Mouse (Mus musculus) c-Kit-negative CD71-positive TER-119-positive erythroid progenitor cells, embryonic 14.5 days (primary cell): Measurements from ENCODE around the gene Hist1h2ab.
"Not testable (repeated sequence)": the region's sequence is repeated elsewhere in the genome, so short reads cannot be mapped to it uniquely, and the experiment has no call there.

Experiments used
- DNase-seq: peaks from one replicate; pipeline ENCODE4 v3.0.0-alpha.2; 2013; ENCODE audit warnings: low read depth, low spot score

The Hist1h2ab gene

DNA sequence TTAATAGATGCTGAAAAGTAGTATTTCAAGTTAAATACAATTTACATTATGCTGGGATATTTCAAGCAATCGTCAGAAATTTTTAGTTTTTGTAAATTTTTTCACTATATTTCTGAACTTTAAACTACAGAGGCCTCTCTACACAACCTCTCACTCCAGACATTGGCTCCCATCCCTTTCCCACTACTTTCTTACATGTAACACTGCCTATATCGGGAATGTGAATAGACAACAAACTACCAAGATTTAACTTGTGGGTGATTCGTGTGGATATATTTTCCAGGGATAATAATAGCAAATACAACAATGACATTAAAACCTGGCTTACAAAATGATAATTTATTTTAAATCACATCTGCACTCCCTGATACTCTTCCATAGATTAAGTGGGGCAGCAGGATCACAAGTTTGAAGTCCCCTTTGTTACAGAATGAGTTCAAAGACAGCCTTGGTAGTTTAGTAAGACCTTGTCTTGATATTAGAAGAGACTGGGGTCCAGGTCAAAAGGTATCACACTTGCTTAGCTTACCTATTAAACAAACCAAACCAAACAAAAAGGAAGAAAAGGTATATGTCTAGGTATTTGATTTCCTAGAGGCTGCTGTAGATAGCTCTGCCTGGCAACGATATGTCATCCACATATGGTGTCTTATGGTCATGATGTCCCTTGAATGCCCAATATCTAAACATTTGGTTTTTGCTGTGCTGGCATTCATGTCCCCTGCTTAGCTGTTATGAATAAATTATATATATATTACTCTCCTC lies 2.6 kb downstream of the Hist1h2ab start:
- peak; percentile 40 for DNase-seq

DNA sequence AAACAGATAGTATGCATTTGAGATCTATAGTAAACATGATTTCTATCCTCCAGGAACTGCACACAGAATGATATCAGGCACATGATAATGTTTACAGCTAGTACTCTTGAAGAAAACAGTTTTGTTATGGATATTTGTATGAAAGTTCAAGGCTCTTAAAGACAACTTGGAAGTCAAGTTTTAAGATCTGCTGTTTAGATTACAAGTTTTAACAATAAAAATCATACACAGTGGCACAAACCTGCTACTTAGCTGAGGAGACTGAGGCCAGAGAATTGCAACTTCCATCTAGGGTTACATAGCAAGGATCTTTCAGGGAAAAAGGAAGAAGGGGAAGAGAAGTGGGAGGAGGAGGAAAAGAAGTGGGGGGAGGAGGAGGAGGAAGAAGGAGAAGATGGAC lies 4.1 kb downstream of the Hist1h2ab start:
- no peak for DNase-seq

DNA sequence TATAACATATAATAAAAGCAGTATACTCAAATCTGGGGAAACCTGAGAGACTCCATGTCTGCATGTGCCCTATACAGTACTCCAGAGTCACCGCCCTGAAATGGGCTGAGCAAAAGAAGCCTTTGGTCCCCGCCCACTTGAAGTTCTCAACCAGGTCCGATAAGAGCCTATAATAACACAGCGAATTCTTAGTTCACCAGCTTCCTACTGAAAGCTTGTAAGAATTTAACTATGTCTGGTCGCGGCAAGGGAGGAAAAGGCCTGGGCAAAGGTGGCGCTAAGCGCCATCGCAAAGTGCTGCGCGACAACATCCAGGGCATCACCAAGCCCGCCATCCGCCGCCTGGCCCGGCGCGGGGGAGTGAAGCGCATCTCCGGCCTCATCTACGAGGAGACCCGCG lies 5.9 kb downstream of the Hist1h2ab start, which contains the start of gene Hist1h4b:
Gene Hist1h4b, plus strand, starts transcription at position 224 of the 400 bp plus-strand sequence.
- DNase-seq, result peak; percentile 97

DNA sequence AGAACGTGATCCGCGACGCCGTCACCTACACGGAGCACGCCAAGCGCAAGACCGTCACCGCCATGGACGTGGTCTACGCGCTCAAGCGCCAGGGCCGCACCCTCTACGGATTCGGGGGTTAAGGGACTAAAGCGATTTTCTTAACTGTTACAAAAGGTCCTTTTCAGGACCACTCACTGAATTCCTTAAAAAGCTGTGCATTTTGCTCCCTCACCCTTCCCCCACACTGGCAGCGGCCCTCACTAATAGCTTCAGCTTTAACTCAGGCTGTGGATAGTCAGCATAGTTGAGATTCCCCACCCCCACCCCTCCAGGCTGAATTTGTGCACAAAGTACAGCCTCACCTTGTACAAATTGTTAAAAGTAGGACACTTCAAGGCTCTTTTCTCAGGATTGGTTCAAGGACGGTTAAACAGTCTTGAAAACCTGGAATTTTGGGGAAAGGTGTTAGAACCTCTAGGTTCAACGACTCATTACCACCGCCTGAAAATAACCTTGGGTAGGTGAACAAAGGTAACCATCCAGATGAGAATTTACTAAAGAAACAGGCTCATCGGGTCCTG lies 6.4 kb downstream of the Hist1h2ab start:
- peak; percentile 62 for DNase-seq

DNA sequence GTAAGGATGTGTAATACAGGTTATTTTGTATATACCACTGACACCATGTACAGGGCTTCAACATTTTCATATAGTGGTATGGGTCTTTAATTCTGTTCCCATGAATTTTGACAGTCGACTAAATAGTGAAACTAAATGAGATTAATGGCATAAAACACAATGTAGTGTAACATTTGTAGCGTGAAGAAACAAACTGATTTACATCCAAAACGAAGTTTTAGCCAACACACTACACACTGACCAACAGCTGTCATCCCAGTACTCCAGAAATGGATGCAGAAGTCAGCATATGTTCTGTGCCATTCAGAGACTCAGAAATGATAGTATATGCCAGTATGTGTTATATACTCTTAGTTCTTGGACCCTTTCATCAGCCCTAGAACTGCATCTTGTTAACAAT lies 7.0 kb downstream of the Hist1h2ab start:
- DNase-seq, result no peak

DNA sequence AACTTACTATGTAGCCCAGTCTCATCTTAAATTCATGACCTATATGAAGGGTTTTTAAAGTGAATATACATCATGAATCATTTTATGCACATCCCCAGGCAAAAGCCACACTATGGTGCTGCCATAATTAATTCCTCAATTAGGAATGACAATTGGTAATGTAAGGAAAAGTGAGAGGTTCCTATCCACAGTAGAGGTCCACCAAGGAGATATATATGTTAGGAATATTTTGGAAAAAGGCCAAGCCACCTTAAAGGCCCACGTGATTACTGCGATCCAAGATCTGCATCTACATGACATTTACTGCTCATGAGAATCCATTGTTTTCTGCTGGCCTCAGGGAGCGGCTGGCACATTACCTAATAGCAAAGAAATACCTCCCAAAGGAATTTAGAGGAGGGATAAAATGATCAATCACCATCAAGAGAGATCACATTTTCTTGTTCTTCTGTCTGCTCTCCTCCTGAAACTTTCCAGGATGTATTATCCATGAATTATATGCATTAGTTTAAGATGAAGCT lies 8.4 kb downstream of the Hist1h2ab start:
- no peak for DNase-seq

DNA sequence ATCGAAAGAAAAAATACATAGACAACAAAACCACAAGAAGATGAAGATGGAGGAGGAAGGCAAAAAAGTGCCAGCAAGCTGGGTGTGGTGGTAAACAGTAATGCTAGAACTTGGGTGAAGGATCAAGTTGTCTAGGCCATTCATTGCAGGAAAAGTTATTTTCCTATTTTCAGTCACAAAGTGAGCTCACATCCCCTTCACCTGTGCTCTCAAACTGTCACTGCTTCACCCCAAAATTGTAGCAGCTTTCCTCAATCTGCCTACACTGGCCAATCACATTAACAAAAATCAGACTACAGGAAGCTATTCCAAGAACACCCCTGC lies 9.0 kb downstream of the Hist1h2ab start:
- DNase-seq, result no peak

DNA sequence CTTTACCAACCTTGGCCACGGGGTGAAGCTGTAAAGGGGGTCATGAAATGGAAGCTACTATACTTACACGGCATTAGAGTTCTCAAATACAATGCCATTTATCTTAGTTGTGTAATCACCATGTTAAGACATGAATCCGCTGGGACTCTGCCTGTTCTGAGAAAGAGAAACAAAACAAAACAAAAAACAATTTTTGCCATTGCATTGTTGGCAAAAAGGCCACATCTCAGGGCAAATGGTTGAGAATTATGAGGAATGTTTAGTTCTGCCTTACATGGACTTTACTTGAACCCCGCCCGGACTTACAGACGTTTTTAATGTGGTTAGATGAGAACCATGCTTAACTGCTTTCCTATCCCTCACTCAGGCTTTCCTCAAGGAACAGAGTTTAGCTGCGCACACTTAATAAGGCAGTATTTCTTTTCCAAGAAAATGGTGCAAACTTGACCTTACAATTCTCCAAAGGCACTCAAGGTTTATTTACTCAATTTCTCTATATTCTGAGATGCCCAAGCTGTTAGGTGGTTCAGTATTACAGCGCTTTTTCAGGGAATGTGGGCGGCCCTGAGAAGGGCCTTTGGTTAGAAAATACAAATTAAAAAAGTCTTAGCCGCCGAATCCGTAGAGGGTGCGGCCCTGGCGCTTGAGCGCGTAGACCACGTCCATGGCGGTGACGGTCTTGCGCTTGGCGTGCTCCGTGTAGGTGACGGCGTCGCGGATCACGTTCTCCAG lies 9.5 kb downstream of the Hist1h2ab start:
- peak; percentile 50 for DNase-seq

DNA sequence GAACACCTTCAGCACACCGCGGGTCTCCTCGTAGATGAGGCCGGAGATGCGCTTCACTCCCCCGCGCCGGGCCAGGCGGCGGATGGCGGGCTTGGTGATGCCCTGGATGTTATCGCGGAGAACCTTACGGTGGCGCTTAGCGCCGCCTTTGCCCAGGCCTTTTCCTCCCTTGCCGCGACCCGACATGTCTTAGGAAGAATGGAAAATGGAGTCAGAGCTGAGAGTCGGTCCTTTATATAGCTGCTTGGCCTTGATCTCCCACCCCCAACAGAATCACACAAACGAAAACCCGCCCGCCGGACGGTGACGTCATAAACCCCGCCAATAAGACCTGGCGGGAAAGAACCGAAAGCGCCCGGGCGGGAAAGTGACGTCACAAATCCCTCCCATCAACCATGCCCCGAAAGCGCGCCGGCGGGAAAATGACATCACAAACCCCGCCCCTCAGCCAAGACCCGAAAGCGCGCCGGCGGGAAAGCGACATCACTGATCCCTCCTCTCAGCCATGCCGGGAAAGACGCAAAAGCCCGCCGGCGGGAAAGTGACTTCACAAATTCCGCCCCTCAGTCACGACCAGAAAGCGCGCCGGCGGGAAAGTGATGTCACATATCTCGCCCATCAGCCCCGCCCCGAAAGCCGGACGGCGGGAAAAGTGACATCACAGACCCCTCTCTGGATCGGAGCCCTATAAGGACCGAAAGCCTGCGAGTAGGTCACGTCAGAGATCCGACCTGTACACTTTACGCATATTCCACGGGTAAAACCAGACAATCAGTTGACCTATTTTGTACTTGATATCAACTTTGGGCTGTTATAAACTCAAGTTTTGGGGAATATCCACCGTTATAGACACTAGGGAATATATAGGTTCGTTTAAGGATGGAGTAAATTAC lies 10.3 kb downstream of the Hist1h2ab start, which contains the start of gene Hist1h4a:
Gene Hist1h4a, minus strand, starts transcription at position 259 of the 893 bp plus-strand sequence.
- DNase-seq, result peak; percentile 99

DNA sequence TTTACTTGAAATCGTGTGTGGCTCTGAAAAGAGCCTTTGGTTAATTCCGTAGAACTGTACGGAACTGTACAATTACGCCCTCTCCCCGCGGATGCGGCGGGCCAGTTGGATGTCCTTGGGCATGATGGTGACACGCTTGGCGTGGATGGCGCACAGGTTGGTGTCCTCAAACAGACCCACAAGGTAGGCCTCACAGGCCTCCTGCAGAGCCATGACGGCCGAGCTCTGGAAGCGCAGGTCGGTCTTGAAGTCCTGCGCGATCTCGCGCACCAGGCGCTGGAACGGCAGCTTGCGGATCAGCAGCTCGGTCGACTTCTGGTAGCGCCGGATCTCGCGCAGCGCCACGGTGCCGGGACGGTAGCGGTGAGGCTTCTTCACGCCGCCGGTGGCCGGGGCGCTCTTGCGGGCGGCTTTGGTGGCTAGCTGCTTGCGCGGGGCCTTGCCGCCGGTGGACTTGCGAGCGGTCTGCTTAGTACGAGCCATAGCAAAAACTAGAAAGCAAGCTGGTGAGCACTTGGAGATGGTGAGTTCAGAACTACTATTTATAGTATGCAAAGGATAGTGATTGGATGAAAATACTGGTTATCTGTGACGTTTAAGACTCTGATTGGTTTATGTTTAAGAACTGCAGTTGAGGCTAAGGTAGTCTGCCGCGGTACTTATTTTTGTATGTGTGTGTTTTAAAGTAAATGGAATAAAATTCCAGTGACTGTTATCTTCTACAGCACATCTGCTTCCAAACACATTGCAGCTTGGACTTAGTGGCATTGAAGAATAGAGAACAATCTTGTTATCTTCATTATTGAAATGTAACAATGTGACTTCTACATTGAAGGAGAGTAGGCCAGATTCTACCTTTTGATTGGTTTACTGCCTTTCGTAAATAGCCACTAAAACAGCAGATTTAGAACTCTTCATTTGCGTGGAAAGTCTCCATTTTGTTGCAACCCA lies 11.2 kb downstream of the Hist1h2ab start, which contains the start of gene Hist1h3a:
Gene Hist1h3a, minus strand, starts transcription at position 516 of the 951 bp plus-strand sequence.
- peak; percentile 86 for DNase-seq

DNA sequence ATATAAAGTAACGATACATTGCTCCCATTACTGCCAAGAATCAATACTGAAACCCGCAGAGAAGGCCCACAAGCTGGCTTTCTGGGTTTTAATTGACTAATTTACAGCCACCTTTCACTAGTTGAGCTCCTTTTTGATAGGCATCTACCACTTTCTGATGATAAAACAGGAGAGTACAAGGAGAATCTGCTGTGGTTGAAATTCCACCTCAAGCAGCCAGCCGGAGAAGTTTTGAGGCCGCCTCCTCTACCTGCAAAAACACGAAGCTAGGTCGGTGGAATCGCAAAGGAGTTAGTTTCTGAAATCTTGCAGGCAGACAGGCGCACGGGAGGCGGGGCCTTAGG lies 12.3 kb downstream of the Hist1h2ab start:
- DNase-seq, result no peak

DNA sequence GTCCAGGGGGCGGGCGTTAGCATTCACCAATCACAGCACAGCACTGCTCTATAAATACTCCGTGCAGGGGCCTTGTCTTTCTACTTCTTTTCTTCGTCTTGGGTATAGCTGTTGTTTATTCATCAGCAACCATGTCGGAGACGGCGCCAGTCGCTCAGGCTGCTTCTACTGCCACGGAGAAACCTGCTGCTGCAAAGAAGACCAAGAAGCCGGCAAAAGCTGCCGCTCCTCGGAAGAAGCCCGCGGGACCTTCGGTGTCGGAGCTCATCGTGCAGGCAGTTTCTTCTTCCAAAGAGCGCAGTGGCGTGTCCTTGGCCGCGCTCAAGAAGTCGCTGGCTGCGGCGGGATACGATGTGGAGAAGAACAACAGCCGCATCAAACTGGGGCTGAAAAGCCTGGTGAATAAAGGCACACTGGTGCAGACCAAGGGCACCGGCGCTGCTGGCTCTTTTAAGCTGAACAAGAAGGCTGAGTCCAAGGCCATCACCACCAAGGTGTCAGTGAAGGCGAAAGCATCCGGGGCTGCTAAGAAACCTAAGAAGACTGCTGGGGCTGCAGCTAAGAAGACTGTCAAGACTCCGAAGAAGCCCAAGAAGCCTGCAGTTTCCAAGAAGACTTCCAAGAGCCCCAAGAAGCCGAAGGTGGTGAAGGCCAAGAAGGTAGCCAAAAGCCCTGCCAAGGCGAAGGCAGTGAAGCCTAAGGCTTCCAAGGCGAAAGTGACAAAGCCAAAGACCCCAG lies 12.8 kb downstream of the Hist1h2ab start, which contains the start of gene Hist1h1a:
Gene Hist1h1a, plus strand, starts transcription at position 81 of the 738 bp plus-strand sequence.
- DNase-seq, result peak; percentile 92

DNA sequence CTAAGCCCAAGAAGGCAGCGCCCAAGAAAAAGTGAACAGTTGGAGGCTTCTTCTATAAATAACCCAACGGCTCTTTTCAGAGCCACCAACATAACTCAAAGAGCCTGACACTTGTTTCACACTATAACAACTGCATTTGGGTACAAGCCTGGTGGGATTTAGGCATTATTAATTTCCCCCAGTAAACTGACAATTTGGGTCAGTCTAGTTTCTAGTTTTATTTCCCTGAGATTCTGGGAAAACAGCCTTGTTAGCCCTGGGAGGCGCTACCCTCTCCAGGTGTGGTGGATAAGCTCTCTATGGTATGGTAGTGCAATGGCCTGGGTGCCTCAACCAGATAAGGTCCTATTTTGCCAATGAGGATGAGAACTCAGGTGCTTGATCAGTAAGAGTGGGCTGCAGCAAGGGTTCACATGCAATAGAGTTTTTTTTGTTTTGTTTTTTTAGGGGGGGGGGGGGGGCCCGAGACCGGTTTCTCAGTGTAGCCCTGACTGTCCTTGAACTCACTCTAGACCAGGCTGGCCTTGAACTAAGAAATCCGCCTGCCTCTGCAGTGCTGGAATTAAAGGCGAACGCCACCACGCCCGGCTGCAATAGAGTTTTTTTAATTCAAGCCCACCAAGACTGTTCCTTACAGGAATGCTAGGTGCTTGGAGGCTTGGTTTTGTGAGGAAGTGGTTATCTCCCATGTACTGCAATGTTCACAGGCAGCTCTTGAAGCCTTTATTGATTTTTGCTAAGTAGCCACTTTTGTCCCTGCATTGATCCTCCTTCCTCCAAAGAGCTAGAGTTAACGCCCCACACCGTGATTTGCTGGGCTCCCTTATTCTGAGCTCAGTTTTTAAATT lies 13.6 kb downstream of the Hist1h2ab start:
- DNase-seq, result peak; percentile 59

DNA sequence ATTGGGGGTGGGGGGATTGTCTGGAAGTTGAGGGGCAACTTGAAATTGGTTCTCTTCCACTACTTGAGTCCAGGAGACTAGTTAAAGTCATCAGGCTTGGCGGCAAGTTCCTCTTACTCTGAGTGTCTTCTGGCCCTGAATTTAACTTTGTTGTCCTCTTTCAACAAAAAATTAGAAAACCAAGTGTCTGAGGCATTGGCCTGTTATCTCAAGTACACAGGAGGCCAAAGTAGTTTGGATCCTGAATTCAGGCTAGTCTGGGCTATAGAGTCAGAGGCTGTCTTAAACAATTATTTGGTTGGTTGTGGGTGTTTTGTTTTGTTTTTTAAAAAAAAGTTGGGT lies 14.2 kb downstream of the Hist1h2ab start:
- DNase-seq, result no peak

DNA sequence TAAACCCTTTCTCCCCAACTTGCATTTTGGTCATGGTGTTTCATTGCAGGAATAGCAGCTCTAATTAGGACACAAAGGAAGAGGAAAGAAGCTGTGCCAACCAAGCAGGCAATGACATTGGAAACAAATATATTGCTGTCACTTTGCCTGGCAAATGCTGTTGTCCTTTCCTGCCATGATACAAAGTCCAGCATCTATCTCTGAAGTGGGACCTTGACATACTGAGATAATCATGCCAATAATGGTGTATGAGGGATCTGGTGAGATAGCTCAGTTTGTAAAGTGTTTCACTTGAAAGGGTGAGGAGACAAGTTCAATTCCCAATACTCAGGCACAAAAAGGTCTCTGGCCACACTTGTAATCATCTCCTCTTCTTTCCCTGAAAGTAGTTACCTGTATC lies 15.8 kb downstream of the Hist1h2ab start:
- DNase-seq, result no peak

DNA sequence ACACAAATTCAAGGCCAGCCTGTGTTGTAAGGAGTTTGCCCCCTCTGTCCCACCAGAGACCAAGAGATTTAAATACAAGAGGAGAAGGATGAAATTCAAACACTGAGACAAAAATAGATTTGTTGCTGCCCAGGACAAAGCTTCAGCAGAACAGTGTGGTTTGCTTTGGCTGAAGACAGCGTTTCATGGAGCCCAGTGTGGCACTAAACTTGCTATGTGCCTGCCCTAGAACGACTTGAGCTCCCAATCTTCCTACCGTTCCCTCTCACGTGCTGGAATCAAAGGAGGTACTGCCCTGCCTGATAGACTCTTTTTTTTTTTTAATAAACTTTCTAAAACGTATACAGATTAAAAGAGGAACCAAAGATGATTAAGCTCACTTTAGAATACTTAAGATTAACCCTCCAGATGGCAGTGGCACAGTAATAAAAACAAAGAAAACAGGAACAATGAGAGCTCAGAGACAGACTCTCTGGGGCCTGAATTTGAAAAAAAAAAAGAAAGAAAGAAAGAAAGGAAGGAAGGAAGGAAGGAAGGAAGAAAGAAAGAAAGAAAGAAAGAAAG lies 18.0 kb downstream of the Hist1h2ab start:
- no peak for DNase-seq

DNA sequence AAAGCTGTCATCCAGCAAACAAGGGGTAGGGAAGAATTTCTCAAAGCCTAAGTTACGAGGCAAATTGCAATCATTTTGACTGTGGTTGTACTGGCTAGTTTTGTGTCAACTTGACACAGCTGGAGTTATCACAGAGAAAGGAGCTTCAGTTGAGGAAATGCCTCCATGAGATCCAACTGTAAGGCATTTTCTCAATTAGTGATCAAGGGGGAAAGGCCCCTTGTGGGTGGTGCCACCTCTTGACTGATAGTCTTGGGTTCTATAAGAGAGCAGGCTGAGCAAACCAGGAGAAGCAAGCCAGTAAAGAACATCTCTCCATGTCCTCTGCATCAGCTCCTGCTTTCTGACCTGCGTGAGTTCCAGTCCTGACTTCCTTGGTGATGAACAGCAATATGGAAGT lies 18.7 kb downstream of the Hist1h2ab start, which contains the start of gene Trim38:
Gene Trim38, plus strand, starts transcription at position 301 of the 400 bp plus-strand sequence.
- not testable (repeated sequence) for DNase-seq
